Mouse (Mus musculus): Measurements from ENCODE around the gene Gm4792.

DNA sequence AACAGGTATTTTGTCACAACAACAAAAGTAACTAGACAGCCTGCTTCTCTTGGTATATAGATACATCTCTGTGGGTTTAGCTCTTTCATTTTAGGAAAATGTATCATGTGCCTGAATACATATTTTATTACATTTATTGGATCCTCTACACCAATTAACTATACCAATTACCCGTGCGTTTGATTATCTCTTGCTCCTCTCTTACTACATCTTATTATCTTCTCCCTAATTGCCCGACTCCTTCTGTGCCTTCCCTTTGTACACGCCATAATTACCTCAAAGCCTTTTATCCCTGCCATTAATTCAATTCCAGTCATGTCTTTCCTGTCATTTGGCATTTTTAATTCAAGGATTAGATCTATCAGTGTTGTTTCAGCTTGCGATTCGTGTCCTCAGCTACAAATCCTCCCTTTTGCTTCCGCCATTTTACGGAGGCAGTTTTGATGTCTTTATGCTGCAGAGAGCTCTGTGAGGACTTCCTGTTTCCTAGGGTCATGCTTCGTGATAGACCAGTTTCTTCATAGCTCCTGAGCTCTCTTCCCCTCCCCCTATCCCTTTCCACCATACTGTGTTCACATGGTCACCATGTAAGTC lies 5.7 kb upstream of the Gm4792 start:
- TF ChIP-seq CTCF (IDR thresholded peaks at IDR 0.05; ENCODE audit: borderline replicate concordance, control insufficient read depth, extremely low read depth, insufficient read depth, low read length, poor library complexity) (no peak), POLR2A (IDR thresholded peaks at IDR 0.05; ENCODE audit: control insufficient read depth, extremely low read depth, insufficient read depth, low read length, poor library complexity) (no peak)
